In the genomic region with DNA sequence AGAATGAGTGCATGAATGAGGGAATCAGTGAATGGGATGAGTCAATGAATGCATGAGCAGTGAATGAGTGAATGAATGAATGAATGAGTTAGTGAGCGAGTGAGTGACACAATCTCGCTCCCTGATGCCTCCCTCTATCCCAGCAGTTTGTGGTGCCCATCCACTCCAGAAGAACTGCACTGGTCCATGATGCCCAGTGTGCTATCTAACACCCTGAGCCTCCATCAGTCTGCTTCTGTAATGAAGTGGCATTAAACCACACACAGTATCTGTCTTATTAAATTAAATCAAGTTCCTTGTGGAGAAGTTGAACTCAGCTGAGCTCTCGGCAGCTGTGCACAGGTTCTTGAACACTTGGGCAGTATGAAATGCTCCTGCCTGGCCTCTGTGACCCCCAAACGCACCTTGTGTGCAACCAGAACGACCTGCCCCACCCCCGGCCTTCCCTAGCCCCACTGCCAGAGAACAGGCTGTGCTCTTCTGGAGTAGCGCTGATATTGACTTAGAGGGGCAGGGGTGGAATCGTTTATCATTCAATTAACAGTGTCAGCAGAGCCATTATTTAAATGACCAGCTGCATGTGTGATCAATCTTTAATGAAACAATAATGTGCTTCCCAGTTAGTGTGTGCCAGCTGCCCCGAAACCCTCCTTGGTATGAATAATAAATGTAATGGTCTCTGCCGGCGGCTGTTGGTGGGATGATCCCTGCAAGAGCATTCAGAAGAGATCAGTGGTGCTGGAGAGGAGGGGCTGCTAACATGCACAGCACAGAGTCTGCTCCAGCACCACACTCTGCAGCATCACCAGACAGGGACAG, we compare ENCODE assay signal across 19 mouse cellular contexts. TPM values are rescaled to one million over a fixed set of nuclear protein-coding genes. Genes with fewer than 3 reads are reported as not detected.
DNase-seq lines count a peak whose midpoint lies in the region; ATAC-seq and TF ChIP-seq lines count a peak whose summit lies in the region.
"Had no signal": no experiment of that assay in that cellular context is flagged by ENCODE, and none has a peak within 500 bp of the region (broad histone marks: within the 10 kb centered on the region; RNA-seq: fewer than 3 reads in every experiment).

No protein-coding gene starts in this region.

- TF ChIP-seq CTCF in stomach, postnatal 0 days (IDR thresholded peaks at IDR 0.05; ENCODE audit: low read depth), result no peak

- intact Hi-C loops in gastrocnemius, postnatal 36 days (cut with DNase I), result no loop called here

- H3K9me3 ChIP-seq in stomach, embryonic 14.5 days (ENCODE audit: control insufficient read depth, low read depth, low read length), result no peaks in the 10 kb centered on the region
- no peaks in the 10 kb centered on the region for H3K9me3 ChIP-seq in stomach, postnatal 0 days (ENCODE audit: control insufficient read depth, low read length)
- H3K9me3 ChIP-seq in hindbrain, embryonic 13.5 days, result no peaks in the 10 kb centered on the region
- no peaks in the 10 kb centered on the region for H3K9me3 ChIP-seq in midbrain, embryonic 16.5 days (replicated peaks; ENCODE audit: control insufficient read depth, low read length, poor library complexity, severe bottlenecking)

- H3K4me3 ChIP-seq in stomach, embryonic 14.5 days (ENCODE audit: low read depth, low read length), result no peak overlapping the region
- H3K4me3 ChIP-seq in stomach, postnatal 0 days (ENCODE audit: low read depth, low read length), result no peak overlapping the region
- H3K4me3 ChIP-seq in hindbrain, embryonic 13.5 days, result no peak overlapping the region
- H3K4me3 ChIP-seq in midbrain, embryonic 16.5 days (ENCODE audit: low read depth, low read length), result no peak overlapping the region
- H3K4me3 ChIP-seq: heart, adult 2 months had no signal

- 0 out of 2 replicates have a peak, but pooled peaks have one; percentile 46 for ATAC-seq in stomach, embryonic 14.5 days (ENCODE audit: insufficient number of reproducible peaks, insufficient read depth, low FRiP score, low read depth)
- no peak for ATAC-seq in stomach, postnatal 0 days (ENCODE audit: low FRiP score, low TSS enrichment)
- ATAC-seq in hindbrain, embryonic 13.5 days (ENCODE audit: low FRiP score), result peak; percentile 84
- ATAC-seq in midbrain, embryonic 16.5 days, result peak; percentile 85
- no peak for ATAC-seq in megakaryocyte progenitor cell, adult 5-6 weeks (replicated peaks; ENCODE audit: poor library complexity)
- ATAC-seq: intestine, postnatal 0 days had no signal

- no peak overlapping the region for H3K9ac ChIP-seq in stomach, embryonic 14.5 days (replicated peaks; ENCODE audit: low read depth, low read length)
- no peak overlapping the region for H3K9ac ChIP-seq in stomach, postnatal 0 days (ENCODE audit: low read length)
- H3K9ac ChIP-seq in hindbrain, embryonic 13.5 days, result no peak overlapping the region; the same call in 1 of the 2 replicates
- H3K9ac ChIP-seq in midbrain, embryonic 16.5 days (ENCODE audit: low read depth, low read length), result no peak overlapping the region
- H3K9ac ChIP-seq: liver, embryonic 14.5 days had no signal

- H3K27ac ChIP-seq in stomach, embryonic 14.5 days (ENCODE audit: low read length), result no peak overlapping the region
- H3K27ac ChIP-seq in stomach, postnatal 0 days (replicated peaks), result no peak overlapping the region
- H3K27ac ChIP-seq in hindbrain, embryonic 13.5 days, result peak overlapping the region; percentile 77
- H3K27ac ChIP-seq in midbrain, embryonic 16.5 days (ENCODE audit: low read length), result no peak overlapping the region; the same call in 1 of the 2 replicates
- H3K27ac ChIP-seq: heart, adult 2 months; liver, embryonic 14.5 days had no signal

- WGBS in stomach, embryonic 14.5 days, result 28% methylated on average over 11 of the region's 11 CpGs
- 34% methylated on average over 11 of the region's 11 CpGs for WGBS in stomach, postnatal 0 days
- WGBS in hindbrain, embryonic 13.5 days, result 27% methylated on average over 11 of the region's 11 CpGs
- WGBS in midbrain, embryonic 16.5 days, result 32% methylated on average over 11 of the region's 11 CpGs

- DNase-seq in stomach, postnatal 0 days (ENCODE audit: low spot score), result no peak
- DNase-seq in thymus, postnatal 10 days (ENCODE audit: low spot score in 2 of 2), result no peak
- DNase-seq in gastrocnemius, postnatal 36 days, result no peak
- DNase-seq in gastrocnemius, postnatal 4 days (ENCODE audit: low spot score in 2 of 2), result no peak
- DNase-seq: cerebellum, postnatal 36 days; heart, adult 2 months; heart, postnatal 14 days; kidney, postnatal 14 days; layer of hippocampus, postnatal 36 days; lung, postnatal 10 days; right cerebral cortex, adult 18-20 months had no signal

- H3K4me1 ChIP-seq in stomach, embryonic 14.5 days (ENCODE audit: control insufficient read depth, insufficient read depth, low read length), result no peaks in the 10 kb centered on the region
- no peaks in the 10 kb centered on the region for H3K4me1 ChIP-seq in stomach, postnatal 0 days (replicated peaks; ENCODE audit: control insufficient read depth, insufficient read depth)
- H3K4me1 ChIP-seq in hindbrain, embryonic 13.5 days (replicated peaks), result peaks cover 41% of the 10 kb centered on the region
- H3K4me1 ChIP-seq in midbrain, embryonic 16.5 days (ENCODE audit: control insufficient read depth, insufficient read depth, low read length), result peaks cover 29% of the 10 kb centered on the region

- no peaks in the 10 kb centered on the region for H3K36me3 ChIP-seq in stomach, embryonic 14.5 days (ENCODE audit: control insufficient read depth, insufficient read depth, low read length)
- no peaks in the 10 kb centered on the region for H3K36me3 ChIP-seq in stomach, postnatal 0 days (ENCODE audit: control insufficient read depth, insufficient read depth, low read length)
- no peaks in the 10 kb centered on the region for H3K36me3 ChIP-seq in hindbrain, embryonic 13.5 days
- H3K36me3 ChIP-seq in midbrain, embryonic 16.5 days (ENCODE audit: control insufficient read depth, insufficient read depth, low read length), result no peaks in the 10 kb centered on the region
- H3K36me3 ChIP-seq: G1E had no signal

- no peak overlapping the region for H3K4me2 ChIP-seq in stomach, embryonic 14.5 days (replicated peaks; ENCODE audit: low read depth, low read length)
- H3K4me2 ChIP-seq in stomach, postnatal 0 days (replicated peaks; ENCODE audit: low read depth), result no peak overlapping the region
- 0 out of 2 replicates have a peak overlapping the region, but pooled peaks have one; percentile 8 for H3K4me2 ChIP-seq in hindbrain, embryonic 13.5 days
- H3K4me2 ChIP-seq in midbrain, embryonic 16.5 days (ENCODE audit: low read length), result no peak overlapping the region; the same call in 1 of the 2 replicates

- TF ChIP-seq EP300 in stomach, postnatal 0 days (optimal IDR thresholded peaks at IDR 0.05), result no peak

- H3K27me3 ChIP-seq in stomach, embryonic 14.5 days (ENCODE audit: control insufficient read depth, insufficient read depth, low read length), result no peaks in the 10 kb centered on the region
- H3K27me3 ChIP-seq in stomach, postnatal 0 days (ENCODE audit: control insufficient read depth, insufficient read depth, low read length), result no peaks in the 10 kb centered on the region
- 0 out of 2 replicates have a peak, but pooled peaks cover 7% of the 10 kb centered on the region for H3K27me3 ChIP-seq in hindbrain, embryonic 13.5 days
- H3K27me3 ChIP-seq in midbrain, embryonic 16.5 days (ENCODE audit: control insufficient read depth, insufficient read depth, low read depth, low read length), result no peaks in the 10 kb centered on the region

RNA-seq across cellular contexts. Expression of gene Fcnb, which starts 33.0 kb away (rescaled TPM):
- polyA plus RNA-seq in stomach, embryonic 14.5 days (2014; fragmentation: Nextera tagmentation; extraction: Ambion mirVana), result 0.71 and 0.87 TPM in 2 replicates
- polyA plus RNA-seq in stomach, postnatal 0 days (2015; fragmentation: Nextera tagmentation; extraction: Ambion mirVana), result 0.13 and 0.41 TPM in 2 replicates
- 0.19 TPM in 1 of 2 replicates, not detected in the other for polyA plus RNA-seq in hindbrain, embryonic 13.5 days (2015; fragmentation: Nextera tagmentation; extraction: Ambion mirVana)
- not detected in 2 replicates for polyA plus RNA-seq in midbrain, embryonic 16.5 days (2015; fragmentation: Nextera tagmentation; extraction: Ambion mirVana)
- not detected for total RNA-seq in gastrocnemius, postnatal 36 days (2021)
- 149 and 237 TPM in 2 replicates for total RNA-seq in megakaryocyte progenitor cell, adult 5-6 weeks (2015)
- total RNA-seq in megakaryocyte progenitor cell, adult 5-6 weeks (2017), result 92.7 and 139 TPM in 2 replicates
- total RNA-seq in gastrocnemius, postnatal 4 days (2021), result not detected
- total RNA-seq: G1E; heart, adult 2 months; heart, postnatal 14 days; layer of hippocampus, postnatal 36 days had no signal
- polyA plus RNA-seq: C2C12; G1E; heart, adult 2 months; intestine, postnatal 0 days had no signal

Comparison
In these comparisons a context has a peak if more than half of its experiments do, and no peak if none do; other contexts are left out.
1. ATAC-seq: peak in stomach, embryonic 14.5 days (single experiment), hindbrain, embryonic 13.5 days (single experiment) and midbrain, embryonic 16.5 days (single experiment); none in stomach, postnatal 0 days (single experiment) and megakaryocyte progenitor cell, adult 5-6 weeks (single experiment).